Mouse (Mus musculus): Measurements from ENCODE around the gene Neurod2. TPM values are rescaled to one million over a fixed set of nuclear protein-coding genes. Genes with fewer than 3 reads are reported as not detected.

Gene Neurod2
- polyA plus RNA-seq, 1 experiment: not detected

DNA sequence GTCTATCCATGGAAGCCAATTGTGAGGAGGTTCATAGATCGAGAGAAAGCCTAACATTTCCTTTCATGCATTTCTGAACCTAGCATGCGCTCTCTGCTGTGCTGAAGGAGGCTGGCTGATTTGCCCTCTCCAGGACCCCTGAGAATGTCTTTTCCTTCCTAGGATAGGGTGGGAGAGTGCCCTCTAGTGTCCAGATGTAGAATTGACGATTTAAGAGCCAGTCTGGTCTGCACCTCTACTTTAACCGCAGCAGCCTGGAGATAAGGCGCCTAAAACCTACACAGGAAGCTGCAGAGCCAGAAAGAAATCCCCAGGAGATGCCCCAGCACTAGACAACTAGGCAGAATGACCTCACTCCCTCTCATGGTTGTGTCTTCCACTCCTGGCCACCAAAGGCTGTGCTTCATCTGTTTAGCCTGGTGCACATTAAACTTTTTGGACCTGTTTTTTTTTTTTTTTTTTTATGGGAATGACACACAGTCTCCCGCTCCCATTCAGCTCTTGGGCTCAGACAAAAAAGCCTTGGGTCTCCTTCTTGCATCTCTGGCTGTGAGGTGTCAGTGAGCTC, 26.4 kb upstream of the Neurod2 start:
- Histone ChIP-seq H3K4me3 (no peak overlapping the region), H3K4me2 (ENCODE audit: low read depth) (no peak overlapping the region), H3K36me3 (ENCODE audit: control insufficient read depth, insufficient read depth) (no peaks in the 10 kb centered on the region), H3K27me3 (ENCODE audit: control insufficient read depth, insufficient read depth, insufficient read length) (peaks cover 22% of the 10 kb centered on the region), H3K79me2 (ENCODE audit: control insufficient read depth, insufficient read depth) (peaks cover 20% of the 10 kb centered on the region), H3ac (ENCODE audit: control insufficient read depth, insufficient read length) (no peak overlapping the region)
- TF ChIP-seq REST (IDR thresholded peaks at IDR 0.05; ENCODE audit: insufficient read depth, insufficient read length) (no peak), POLR2AphosphoS2 (IDR thresholded peaks at IDR 0.05; ENCODE audit: insufficient read length, low read depth) (no peak), POLR2A (IDR thresholded peaks at IDR 0.05; ENCODE audit: insufficient read length, low read depth) (no peak), E2F4 (IDR thresholded peaks at IDR 0.05; ENCODE audit: insufficient read depth) (no peak), TCF3 (IDR thresholded peaks at IDR 0.05; ENCODE audit: insufficient read length, low read depth) (no peak), MYOG (IDR thresholded peaks at IDR 0.05; ENCODE audit: control insufficient read depth in 1 of 3, insufficient read depth in 1 of 3, insufficient read length in 2 of 3, low read depth in 2 of 3) (no peak)

GRCm38 (mm10) chr11:98354445-98354844, 25.0 kb upstream of the Neurod2 start:
- Histone ChIP-seq H3K27me3 (ENCODE audit: control insufficient read depth, insufficient read depth, insufficient read length) (peaks cover 33% of the 10 kb centered on the region), H3K36me3 (ENCODE audit: control insufficient read depth, insufficient read depth) (no peaks in the 10 kb centered on the region), H3K4me3 (no peak overlapping the region), H3K4me2 (ENCODE audit: low read depth) (no peak overlapping the region), H3K79me2 (ENCODE audit: control insufficient read depth, insufficient read depth) (peaks cover 8% of the 10 kb centered on the region), H3ac (ENCODE audit: control insufficient read depth, insufficient read length) (no peak overlapping the region)
- TF ChIP-seq MYOD1 (IDR thresholded peaks at IDR 0.05; ENCODE audit: control insufficient read depth in 1 of 3, insufficient read length in 2 of 3, low read depth in 2 of 3): no peak
- no peak for TF ChIP-seq MAX (IDR thresholded peaks at IDR 0.05; ENCODE audit: low read depth)
- TF ChIP-seq MYOG (IDR thresholded peaks at IDR 0.05; ENCODE audit: control insufficient read depth in 1 of 3, insufficient read depth in 1 of 3, insufficient read length in 2 of 3, low read depth in 2 of 3): no peak
- no peak for TF ChIP-seq REST (IDR thresholded peaks at IDR 0.05; ENCODE audit: insufficient read depth, insufficient read length)
- TF ChIP-seq TCF12 (IDR thresholded peaks at IDR 0.05; ENCODE audit: insufficient read depth, poor library complexity, severe bottlenecking): no peak
- no peak for TF ChIP-seq POLR2A (IDR thresholded peaks at IDR 0.05; ENCODE audit: insufficient read length, low read depth)
- TF ChIP-seq CEBPB (IDR thresholded peaks at IDR 0.05; ENCODE audit: insufficient read depth, poor library complexity, severe bottlenecking): no peak
- TF ChIP-seq SRF (IDR thresholded peaks at IDR 0.05; ENCODE audit: control insufficient read depth, insufficient read length, low read depth): no peak
- TF ChIP-seq POLR2AphosphoS2 (IDR thresholded peaks at IDR 0.05; ENCODE audit: insufficient read length, low read depth): no peak
- TF ChIP-seq TCF3 (IDR thresholded peaks at IDR 0.05; ENCODE audit: insufficient read length, low read depth): no peak
- TF ChIP-seq E2F4 (IDR thresholded peaks at IDR 0.05; ENCODE audit: insufficient read depth): no peak
- no peak for TF ChIP-seq USF1 (IDR thresholded peaks at IDR 0.05; ENCODE audit: low read depth)

DNA sequence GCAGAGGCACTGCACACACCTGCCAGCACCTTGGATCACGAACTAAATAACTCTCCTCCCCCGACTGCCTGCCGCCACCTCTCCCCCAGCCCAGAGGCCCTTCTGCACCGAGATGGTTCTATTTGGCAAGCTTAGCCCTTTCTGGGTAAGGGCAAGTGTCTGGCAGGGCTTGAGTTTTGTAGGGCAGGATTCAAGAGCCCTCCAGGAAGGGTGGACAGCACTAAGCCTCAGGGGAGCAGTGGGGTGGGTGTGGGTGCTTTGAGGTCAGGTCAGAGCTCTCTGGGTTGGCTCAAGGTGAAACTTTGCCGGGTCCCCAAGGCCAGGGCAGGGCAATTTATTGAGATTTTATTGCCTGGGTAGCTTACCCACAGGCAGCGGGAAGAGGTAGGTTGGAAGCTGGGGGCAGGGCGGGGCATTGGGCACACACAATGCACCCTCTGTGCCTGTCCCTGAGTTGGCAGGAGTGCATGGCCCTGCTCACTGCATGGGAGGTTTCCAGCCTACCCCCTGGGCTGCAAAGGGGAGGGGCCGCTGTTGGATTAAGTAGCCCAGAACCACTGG, 24.3 kb upstream of the Neurod2 start:
- H3K36me3 ChIP-seq (ENCODE audit: control insufficient read depth, insufficient read depth): no peaks in the 10 kb centered on the region
- peaks cover 40% of the 10 kb centered on the region for H3K27me3 ChIP-seq (ENCODE audit: control insufficient read depth, insufficient read depth, insufficient read length)
- H3ac ChIP-seq (ENCODE audit: control insufficient read depth, insufficient read length): no peak overlapping the region
- H3K79me2 ChIP-seq (ENCODE audit: control insufficient read depth, insufficient read depth): peaks cover 1% of the 10 kb centered on the region
- no peak overlapping the region for H3K4me2 ChIP-seq (ENCODE audit: low read depth)
- no peak overlapping the region for H3K4me3 ChIP-seq
- TF ChIP-seq CEBPB (IDR thresholded peaks at IDR 0.05; ENCODE audit: insufficient read depth, poor library complexity, severe bottlenecking): no peak
- TF ChIP-seq POLR2A (IDR thresholded peaks at IDR 0.05; ENCODE audit: insufficient read length, low read depth): no peak
- no peak for TF ChIP-seq MYOD1 (IDR thresholded peaks at IDR 0.05; ENCODE audit: control insufficient read depth in 1 of 3, insufficient read length in 2 of 3, low read depth in 2 of 3)
- TF ChIP-seq REST (IDR thresholded peaks at IDR 0.05; ENCODE audit: insufficient read depth, insufficient read length): no peak
- no peak for TF ChIP-seq USF1 (IDR thresholded peaks at IDR 0.05; ENCODE audit: low read depth)
- TF ChIP-seq TCF12 (IDR thresholded peaks at IDR 0.05; ENCODE audit: insufficient read depth, poor library complexity, severe bottlenecking): no peak
- no peak for TF ChIP-seq MYOG (IDR thresholded peaks at IDR 0.05; ENCODE audit: control insufficient read depth in 1 of 3, insufficient read depth in 1 of 3, insufficient read length in 2 of 3, low read depth in 2 of 3)
- no peak for TF ChIP-seq MAX (IDR thresholded peaks at IDR 0.05; ENCODE audit: low read depth)
- TF ChIP-seq SRF (IDR thresholded peaks at IDR 0.05; ENCODE audit: control insufficient read depth, insufficient read length, low read depth): no peak
- TF ChIP-seq E2F4 (IDR thresholded peaks at IDR 0.05; ENCODE audit: insufficient read depth): no peak
- TF ChIP-seq POLR2AphosphoS2 (IDR thresholded peaks at IDR 0.05; ENCODE audit: insufficient read length, low read depth): no peak
- TF ChIP-seq TCF3 (IDR thresholded peaks at IDR 0.05; ENCODE audit: insufficient read length, low read depth): no peak

GRCm38 (mm10) chr11:98352272-98352990, 23.0 kb upstream of the Neurod2 start:
- H3K4me3 ChIP-seq: no peak overlapping the region
- peaks cover 53% of the 10 kb centered on the region for H3K27me3 ChIP-seq (ENCODE audit: control insufficient read depth, insufficient read depth, insufficient read length)
- TF ChIP-seq MAX (IDR thresholded peaks at IDR 0.05; ENCODE audit: low read depth) (no peak), USF1 (IDR thresholded peaks at IDR 0.05; ENCODE audit: low read depth) (no peak), SRF (IDR thresholded peaks at IDR 0.05; ENCODE audit: control insufficient read depth, insufficient read length, low read depth) (no peak), E2F4 (IDR thresholded peaks at IDR 0.05; ENCODE audit: insufficient read depth) (no peak), TCF3 (IDR thresholded peaks at IDR 0.05; ENCODE audit: insufficient read length, low read depth) (no peak), TCF12 (IDR thresholded peaks at IDR 0.05; ENCODE audit: insufficient read depth, poor library complexity, severe bottlenecking) (no peak), REST (IDR thresholded peaks at IDR 0.05; ENCODE audit: insufficient read depth, insufficient read length) (no peak), MYOD1 (IDR thresholded peaks at IDR 0.05; ENCODE audit: control insufficient read depth in 1 of 3, insufficient read length in 2 of 3, low read depth in 2 of 3) (no peak), POLR2A (IDR thresholded peaks at IDR 0.05; ENCODE audit: insufficient read length, low read depth) (no peak), POLR2AphosphoS2 (IDR thresholded peaks at IDR 0.05; ENCODE audit: insufficient read length, low read depth) (no peak), CEBPB (IDR thresholded peaks at IDR 0.05; ENCODE audit: insufficient read depth, poor library complexity, severe bottlenecking) (no peak), MYOG (IDR thresholded peaks at IDR 0.05; ENCODE audit: control insufficient read depth in 1 of 3, insufficient read depth in 1 of 3, insufficient read length in 2 of 3, low read depth in 2 of 3) (no peak)
- no peaks in the 10 kb centered on the region for H3K79me2 ChIP-seq (ENCODE audit: control insufficient read depth, insufficient read depth)
- no peak overlapping the region for H3ac ChIP-seq (ENCODE audit: control insufficient read depth, insufficient read length)
- H3K4me2 ChIP-seq (ENCODE audit: low read depth): no peak overlapping the region
- H3K36me3 ChIP-seq (ENCODE audit: control insufficient read depth, insufficient read depth): no peaks in the 10 kb centered on the region
